Mouse (Mus musculus): ENCODE results near the gene Rpp25l. TPM values are rescaled to one million over a fixed set of nuclear protein-coding genes. Genes with fewer than 3 reads are reported as not detected.
"Not testable (repeated sequence)": the region's sequence is repeated elsewhere in the genome, so short reads cannot be mapped to it uniquely, and the experiment has no call there.

Gene Rpp25l
- polyA plus RNA-seq, 1 experiment from 2014 or later: 71.2 TPM

DNA sequence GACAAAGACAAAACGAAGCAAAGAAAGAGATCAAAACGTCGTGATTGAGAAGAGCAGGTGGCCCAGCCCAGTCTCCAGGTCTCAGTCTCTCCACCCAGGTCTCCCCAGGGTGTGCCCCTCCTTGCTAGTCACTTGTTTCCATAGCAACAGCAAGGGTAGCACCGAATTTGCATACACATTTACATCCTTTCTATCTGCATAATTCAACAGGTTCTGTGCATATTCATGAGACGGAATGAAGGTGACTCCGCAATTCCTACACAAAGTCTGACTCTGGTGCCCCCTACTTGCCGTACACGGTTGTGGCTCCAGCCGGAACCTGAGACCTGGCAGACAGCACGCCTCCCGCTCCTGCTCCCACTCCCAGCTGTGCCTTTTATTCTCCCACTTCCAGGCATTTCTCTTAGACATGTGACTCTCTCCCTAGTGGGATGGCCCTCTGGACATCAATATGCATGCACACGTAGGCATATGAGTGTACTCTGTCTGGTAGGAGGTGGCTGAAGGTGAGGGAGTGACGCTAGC lies 6.3 kb downstream of the Rpp25l start:
- H3K9ac ChIP-seq (ENCODE audit: low read depth, low read length): no peak overlapping the region
- H3K4me2 ChIP-seq: peak overlapping the region; percentile 1; the same call in 1 of the 2 replicates
- no peak overlapping the region for H3K27ac ChIP-seq (ENCODE audit: low read depth, low read length)
- no peaks in the 10 kb centered on the region for H3K36me3 ChIP-seq (ENCODE audit: control insufficient read depth, insufficient read depth, low read length)
- peaks cover 18% of the 10 kb centered on the region for H3K27me3 ChIP-seq (replicated peaks; ENCODE audit: control insufficient read depth, insufficient read depth, low read length)
- 6% methylated on average over 13 of the region's 13 CpGs for WGBS
- H3K4me3 ChIP-seq (ENCODE audit: low read depth, low read length): no peak overlapping the region
- peaks cover 5% of the 10 kb centered on the region for H3K4me1 ChIP-seq (replicated peaks; ENCODE audit: control insufficient read depth, insufficient read depth, low read length)
- DNase-seq (ENCODE audit: low spot score) (peak; percentile 56), ATAC-seq (replicated peaks; ENCODE audit: low FRiP score) (peak; percentile 70)
- H3K9me3 ChIP-seq (ENCODE audit: control insufficient read depth, low read length): no peaks in the 10 kb centered on the region

DNA sequence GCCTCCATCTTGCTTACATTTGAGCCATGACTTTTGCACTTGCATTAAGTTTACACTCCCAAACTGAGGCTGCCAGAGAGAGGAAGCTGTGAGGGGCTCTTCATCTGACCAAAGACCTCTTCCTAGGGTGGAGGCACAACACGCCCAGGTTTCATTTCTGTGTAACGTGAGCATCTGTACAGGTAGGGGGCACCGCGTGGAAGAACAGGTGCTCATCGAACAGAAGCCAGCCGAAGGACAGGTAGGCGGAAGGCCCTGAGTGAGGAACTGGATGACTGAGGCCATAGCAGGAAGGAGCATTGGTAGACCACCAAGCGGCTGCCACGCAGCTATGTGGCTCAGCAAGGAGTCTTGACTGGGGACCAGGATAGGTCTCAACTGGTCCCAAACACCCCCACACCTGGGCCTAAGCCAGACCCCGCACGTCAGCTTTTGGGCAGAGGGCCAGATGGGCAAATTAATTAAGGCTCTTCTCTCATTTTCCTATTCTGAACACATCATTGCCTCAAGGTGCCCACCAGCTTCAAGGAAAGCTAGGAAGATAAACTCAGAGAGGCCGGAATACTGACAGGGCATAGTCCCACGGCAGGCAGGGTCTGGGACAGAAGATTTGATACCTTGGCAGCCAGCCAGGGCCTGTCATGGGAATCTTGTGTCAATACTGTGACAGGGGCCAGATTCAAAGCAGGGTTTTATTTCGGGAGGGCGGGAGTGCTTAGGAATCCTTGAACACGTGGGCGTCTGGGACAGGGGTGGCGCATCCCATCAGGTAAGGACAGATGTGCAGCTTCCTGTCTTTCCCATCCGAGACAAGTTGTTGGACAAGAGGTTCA lies 7.2 kb downstream of the Rpp25l start:
- DNase-seq (ENCODE audit: low spot score) (no peak), ATAC-seq (replicated peaks; ENCODE audit: low FRiP score) (no peak)
- no peak overlapping the region for H3K4me2 ChIP-seq
- no peaks in the 10 kb centered on the region for H3K4me1 ChIP-seq (replicated peaks; ENCODE audit: control insufficient read depth, insufficient read depth, low read length)
- peaks cover 18% of the 10 kb centered on the region for H3K27me3 ChIP-seq (replicated peaks; ENCODE audit: control insufficient read depth, insufficient read depth, low read length)
- no peaks in the 10 kb centered on the region for H3K9me3 ChIP-seq (ENCODE audit: control insufficient read depth, low read length)
- no peaks in the 10 kb centered on the region for H3K36me3 ChIP-seq (ENCODE audit: control insufficient read depth, insufficient read depth, low read length)
- H3K4me3 ChIP-seq (ENCODE audit: low read depth, low read length): no peak overlapping the region
- H3K9ac ChIP-seq (ENCODE audit: low read depth, low read length): no peak overlapping the region
- H3K27ac ChIP-seq (ENCODE audit: low read depth, low read length): no peak overlapping the region
- whole genome bisulfite sequencing: 71% methylated on average over 19 of the region's 19 CpGs

DNA sequence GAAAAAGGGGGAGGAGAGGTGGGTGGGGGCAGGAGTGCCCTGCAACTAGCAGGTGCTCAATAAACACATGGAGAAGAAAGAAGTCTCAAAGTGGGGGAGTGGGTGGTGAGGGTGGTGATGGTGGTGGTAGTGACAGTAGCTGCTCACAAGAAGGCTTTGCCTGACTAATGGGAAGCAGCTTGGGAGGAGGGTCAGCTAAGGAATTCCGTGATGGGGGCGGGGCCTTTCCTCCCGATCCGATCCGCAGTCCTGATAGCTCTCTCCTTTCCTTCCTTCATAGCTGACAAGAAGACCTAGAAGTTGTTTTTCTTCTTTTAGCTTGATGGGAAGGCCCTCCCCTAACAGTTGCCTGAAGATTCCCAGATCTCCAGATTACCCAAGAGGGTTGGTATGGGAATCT lies 8.7 kb downstream of the Rpp25l start:
- DNase-seq (ENCODE audit: low spot score) (no peak), ATAC-seq (replicated peaks; ENCODE audit: low FRiP score) (no peak)
- WGBS: 9% methylated on average over 5 of the region's 5 CpGs
- no peak overlapping the region for H3K27ac ChIP-seq (ENCODE audit: low read depth, low read length)
- H3K27me3 ChIP-seq (replicated peaks; ENCODE audit: control insufficient read depth, insufficient read depth, low read length): peaks cover 18% of the 10 kb centered on the region
- H3K4me3 ChIP-seq (ENCODE audit: low read depth, low read length): no peak overlapping the region
- H3K9ac ChIP-seq (ENCODE audit: low read depth, low read length): no peak overlapping the region
- H3K4me1 ChIP-seq (replicated peaks; ENCODE audit: control insufficient read depth, insufficient read depth, low read length): no peaks in the 10 kb centered on the region
- H3K4me2 ChIP-seq: no peak overlapping the region
- no peaks in the 10 kb centered on the region for H3K9me3 ChIP-seq (ENCODE audit: control insufficient read depth, low read length)
- no peaks in the 10 kb centered on the region for H3K36me3 ChIP-seq (ENCODE audit: control insufficient read depth, insufficient read depth, low read length)

DNA sequence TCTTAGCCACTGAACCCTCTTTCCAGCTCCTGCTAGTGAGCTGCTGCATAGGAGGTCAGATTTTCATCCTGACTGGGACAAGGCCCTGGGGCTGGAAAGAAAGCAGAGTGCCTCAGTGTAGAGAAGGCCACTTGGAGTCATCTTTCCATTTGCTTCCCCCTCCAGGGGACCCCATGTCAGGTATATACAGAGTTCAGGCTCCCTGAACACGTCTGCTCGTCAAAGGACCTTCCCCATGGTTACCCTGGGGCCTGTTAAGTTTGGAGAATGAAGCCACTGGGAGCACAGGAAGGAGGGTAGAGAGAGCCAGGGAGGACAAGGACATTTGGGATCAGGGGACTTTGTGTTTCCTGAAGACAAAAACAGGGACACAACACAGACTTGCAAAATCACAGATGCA lies 11.1 kb downstream of the Rpp25l start:
- H3K27me3 ChIP-seq (replicated peaks; ENCODE audit: control insufficient read depth, insufficient read depth, low read length): peaks cover 24% of the 10 kb centered on the region
- H3K4me3 ChIP-seq (ENCODE audit: low read depth, low read length); H3K9ac ChIP-seq (ENCODE audit: low read depth, low read length); H3K27ac ChIP-seq (ENCODE audit: low read depth, low read length); H3K4me2 ChIP-seq; H3K9me3 ChIP-seq (ENCODE audit: control insufficient read depth, low read length); DNase-seq (ENCODE audit: low spot score); H3K36me3 ChIP-seq (ENCODE audit: control insufficient read depth, insufficient read depth, low read length); ATAC-seq (replicated peaks; ENCODE audit: low FRiP score); H3K4me1 ChIP-seq (replicated peaks; ENCODE audit: control insufficient read depth, insufficient read depth, low read length): not testable (repeated sequence)
- 79% methylated on average over 2 of the region's 2 CpGs for WGBS

DNA sequence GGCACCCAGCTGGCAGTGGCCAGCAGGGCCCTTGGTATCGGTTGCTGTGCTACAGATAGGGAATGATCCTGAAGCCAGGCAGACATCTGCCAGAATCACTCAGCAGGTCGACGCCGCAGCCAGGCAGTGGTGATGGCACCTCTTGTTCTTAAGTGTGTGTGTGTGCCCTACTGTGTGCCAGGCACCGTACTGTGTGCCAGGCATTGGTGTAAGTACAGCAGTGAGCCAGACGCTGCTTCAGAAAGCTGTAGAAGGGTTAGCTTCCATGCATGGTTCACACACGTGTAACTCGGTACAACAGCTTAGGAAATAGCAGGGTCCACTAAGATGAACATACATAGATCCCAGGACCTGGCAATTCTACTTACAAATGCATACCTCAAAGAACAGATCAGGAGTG lies 13.1 kb downstream of the Rpp25l start:
- not testable (repeated sequence) for H3K9ac ChIP-seq (ENCODE audit: low read depth, low read length); H3K4me1 ChIP-seq (replicated peaks; ENCODE audit: control insufficient read depth, insufficient read depth, low read length); DNase-seq (ENCODE audit: low spot score); H3K9me3 ChIP-seq (ENCODE audit: control insufficient read depth, low read length); H3K36me3 ChIP-seq (ENCODE audit: control insufficient read depth, insufficient read depth, low read length); ATAC-seq (replicated peaks; ENCODE audit: low FRiP score); H3K4me3 ChIP-seq (ENCODE audit: low read depth, low read length); H3K27me3 ChIP-seq (replicated peaks; ENCODE audit: control insufficient read depth, insufficient read depth, low read length); H3K4me2 ChIP-seq; H3K27ac ChIP-seq (ENCODE audit: low read depth, low read length)
- WGBS: 85% methylated on average over 2 of the region's 8 CpGs

DNA sequence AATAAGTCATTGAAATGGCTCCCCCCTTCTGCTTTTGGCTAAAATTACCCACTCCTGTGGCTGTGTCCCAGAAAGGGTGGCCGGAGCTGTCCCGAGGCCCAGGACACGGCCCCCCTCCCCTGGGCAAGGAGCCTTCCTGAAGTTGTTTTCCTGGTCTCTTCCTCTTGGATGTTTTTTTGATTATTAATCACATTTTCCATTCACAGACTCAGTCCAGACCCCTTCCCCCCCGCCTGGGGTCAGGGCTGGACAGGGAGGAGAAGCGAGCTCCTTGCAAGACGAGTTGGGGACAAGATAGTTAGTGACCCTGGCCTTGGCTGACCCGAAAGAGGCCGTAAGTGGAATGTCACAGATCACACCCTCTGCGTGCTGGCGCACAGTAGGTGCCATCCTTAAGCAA lies 13.6 kb downstream of the Rpp25l start, which contains the start of gene Il11ra1:
Il11ra1 (plus strand) TSS at position 207 of the 400 bp plus-strand sequence.
- 72% methylated on average over 10 of the region's 10 CpGs for WGBS
- H3K4me2 ChIP-seq; ATAC-seq (replicated peaks; ENCODE audit: low FRiP score): not testable (repeated sequence)

DNA sequence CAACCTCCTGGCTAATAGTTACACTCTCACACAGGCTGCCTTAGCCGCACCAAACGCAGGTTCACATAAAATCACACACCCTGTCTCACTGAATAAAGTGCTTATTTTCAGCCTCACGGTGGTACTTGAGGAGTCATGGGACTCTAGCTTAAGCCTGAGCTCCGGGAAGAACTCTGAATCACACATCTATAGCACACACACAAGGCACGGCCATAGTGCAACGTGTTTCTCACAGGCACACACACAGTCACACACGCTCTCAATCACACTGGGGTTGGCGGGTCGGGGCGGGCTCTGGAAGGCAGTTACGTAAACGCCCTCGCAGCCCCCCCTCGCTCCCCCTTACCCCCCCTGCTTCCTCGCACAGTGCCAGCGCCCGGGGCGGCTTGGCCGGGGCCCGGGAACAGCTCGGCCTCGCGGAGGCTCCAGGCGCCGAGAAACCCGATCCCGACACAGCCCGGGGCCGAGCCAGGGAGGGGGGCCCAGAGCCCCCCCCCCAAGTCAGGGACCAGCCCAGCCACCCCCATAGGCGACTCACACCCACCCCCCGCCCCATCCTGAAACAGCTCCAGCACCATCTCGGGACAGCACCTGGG lies 14.8 kb downstream of the Rpp25l start:
- not testable (repeated sequence) for ATAC-seq (replicated peaks; ENCODE audit: low FRiP score); H3K4me2 ChIP-seq; H3K27me3 ChIP-seq (replicated peaks; ENCODE audit: control insufficient read depth, insufficient read depth, low read length); H3K4me1 ChIP-seq (replicated peaks; ENCODE audit: control insufficient read depth, insufficient read depth, low read length); H3K9me3 ChIP-seq (ENCODE audit: control insufficient read depth, low read length); H3K9ac ChIP-seq (ENCODE audit: low read depth, low read length); DNase-seq (ENCODE audit: low spot score); H3K4me3 ChIP-seq (ENCODE audit: low read depth, low read length); H3K36me3 ChIP-seq (ENCODE audit: control insufficient read depth, insufficient read depth, low read length); H3K27ac ChIP-seq (ENCODE audit: low read depth, low read length)
- 11% methylated on average over 18 of the region's 32 CpGs for WGBS

More for the DNA sequence above, 13.6 kb downstream of the Rpp25l start, which contains the start of gene Il11ra1:
- not testable (repeated sequence) for DNase-seq (ENCODE audit: low spot score); H3K4me1 ChIP-seq (replicated peaks; ENCODE audit: control insufficient read depth, insufficient read depth, low read length); H3K27me3 ChIP-seq (replicated peaks; ENCODE audit: control insufficient read depth, insufficient read depth, low read length); H3K9ac ChIP-seq (ENCODE audit: low read depth, low read length); H3K27ac ChIP-seq (ENCODE audit: low read depth, low read length); H3K4me3 ChIP-seq (ENCODE audit: low read depth, low read length); H3K36me3 ChIP-seq (ENCODE audit: control insufficient read depth, insufficient read depth, low read length); H3K9me3 ChIP-seq (ENCODE audit: control insufficient read depth, low read length)

DNA sequence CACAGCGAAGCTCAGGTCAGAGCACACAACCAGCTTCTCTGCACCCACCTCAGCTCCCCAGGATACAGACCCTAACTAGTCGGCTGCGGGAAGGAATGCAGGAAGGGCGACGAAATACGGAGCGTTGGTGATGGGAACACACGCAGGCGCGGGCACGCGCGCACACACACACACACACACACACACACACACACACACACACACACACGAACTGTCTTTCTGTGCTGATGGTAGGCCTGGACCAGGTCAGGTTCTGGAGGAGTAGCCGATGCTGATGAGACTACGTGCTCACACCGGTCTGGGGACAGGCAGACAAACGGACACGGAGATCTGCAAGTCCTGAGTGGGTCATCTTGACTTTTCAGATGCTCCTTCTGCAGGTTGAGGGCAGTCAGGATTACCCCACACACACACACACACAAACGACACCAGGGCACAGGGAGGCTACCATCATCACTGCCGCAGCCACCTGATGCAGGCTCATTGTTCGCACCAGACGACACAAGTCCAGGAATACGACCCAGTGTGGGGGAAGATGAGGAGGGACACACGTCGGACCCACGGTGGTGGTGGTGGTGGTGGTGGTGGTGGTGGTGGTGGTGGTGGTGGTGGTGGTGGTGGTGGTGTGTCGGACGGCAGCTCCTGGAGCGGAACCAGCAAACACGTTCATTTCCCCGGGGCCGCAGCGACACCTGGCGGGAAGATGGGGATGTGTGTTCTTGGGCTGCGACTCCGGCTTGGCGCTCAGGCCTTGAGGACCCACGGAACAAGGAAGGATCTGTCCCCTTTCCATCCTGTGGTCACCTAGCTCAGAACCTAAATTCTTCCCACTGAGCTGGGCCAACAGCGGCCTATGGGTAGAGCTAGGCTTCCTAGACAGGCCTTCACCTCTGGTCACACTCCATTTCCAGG lies 16.1 kb downstream of the Rpp25l start, which contains the start of gene Cntfr:
Cntfr (minus strand) TSS at position 160 of the 912 bp plus-strand sequence.
- H3K9me3 ChIP-seq (ENCODE audit: control insufficient read depth, low read length); H3K4me2 ChIP-seq; ATAC-seq (replicated peaks; ENCODE audit: low FRiP score); H3K4me3 ChIP-seq (ENCODE audit: low read depth, low read length); H3K9ac ChIP-seq (ENCODE audit: low read depth, low read length); H3K36me3 ChIP-seq (ENCODE audit: control insufficient read depth, insufficient read depth, low read length); H3K4me1 ChIP-seq (replicated peaks; ENCODE audit: control insufficient read depth, insufficient read depth, low read length); H3K27ac ChIP-seq (ENCODE audit: low read depth, low read length): not testable (repeated sequence)
- H3K27me3 ChIP-seq (replicated peaks; ENCODE audit: control insufficient read depth, insufficient read depth, low read length): peaks cover 14% of the 10 kb centered on the region
- peak; percentile 65 for DNase-seq (ENCODE audit: low spot score)
- 15% methylated on average over 31 of the region's 40 CpGs for WGBS

Measured in liver, embryonic 11.5 days (tissue).